Mouse (Mus musculus) megakaryocyte, embryonic 14.5 days (primary cell): ENCODE results near the gene Zfp560.

Source experiments
- FLI1 ChIP-seq: IDR thresholded peaks from 2 replicates; pipeline ENCODE4 v1.6.1; 2012; ENCODE audit warnings: low read length, inconsistent platforms, mixed read lengths
- GATA1 ChIP-seq: IDR thresholded peaks from 3 replicates; pipeline ENCODE4 v1.6.1; 2012; ENCODE audit warnings: mixed read lengths, low read length, inconsistent platforms, borderline replicate concordance

DNA sequence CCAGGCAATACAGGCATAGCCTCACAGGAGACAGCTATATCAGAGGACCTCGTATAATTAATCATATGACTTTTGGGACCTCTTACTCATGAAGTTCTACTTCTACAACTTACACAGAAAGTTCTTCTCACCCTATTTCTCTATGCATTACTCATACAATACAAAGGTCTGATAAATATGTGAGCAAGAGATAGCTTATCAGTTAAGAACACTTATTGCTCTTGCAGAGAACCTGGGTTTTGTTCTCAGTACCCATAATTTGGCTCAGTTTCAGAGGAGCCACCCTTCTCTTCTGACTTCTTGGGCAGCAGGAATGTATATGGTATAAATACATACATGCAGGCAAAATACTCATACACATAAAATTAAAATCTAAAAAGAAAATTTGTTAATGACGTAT, 24.3 kb upstream of the Zfp560 start:
- TF ChIP-seq GATA1 = no peak
- TF ChIP-seq FLI1 = no peak
